Mouse (Mus musculus) heart, postnatal 4 days (tissue): Measurements from ENCODE around the gene Lrp6. TPM values are rescaled to one million over a fixed set of nuclear protein-coding genes. Genes with fewer than 3 reads are reported as not detected.
A peak's percentile ranks its signal among the peaks of the same experiment; 100 is the strongest.

ENCODE experiments used
- DNase-seq: peaks from one replicate; pipeline ENCODE4 v3.0.0; 2021
- total RNA-seq, 2 experiments: library from RNA; stranded (reverse); gene quantifications; 2 replicates each; pipeline ENCODE4 v1.2.3; 2021

Lrp6 gene
- total RNA-seq, 2 experiments from 2014 or later, result 48.6 to 50.9 TPM

DNA sequence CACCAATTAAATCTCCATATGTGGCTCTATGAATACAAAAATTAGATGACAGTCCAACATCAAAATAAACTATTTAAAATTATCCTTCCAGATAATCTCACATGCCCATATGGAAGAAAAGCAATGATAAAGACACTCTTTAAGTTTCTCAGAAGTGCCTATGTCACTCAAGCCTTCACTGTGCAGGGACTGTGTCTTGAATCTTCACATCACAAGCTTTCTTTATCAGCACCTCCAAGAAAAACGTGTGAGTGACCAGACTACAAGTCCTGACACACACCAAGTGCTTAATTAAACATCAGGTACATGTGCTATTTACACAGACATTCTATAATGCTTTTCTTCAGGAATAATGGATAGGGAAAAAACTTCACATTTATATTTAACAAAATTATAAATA, 34.8 kb downstream of the Lrp6 start:
- no peak for DNase-seq

DNA sequence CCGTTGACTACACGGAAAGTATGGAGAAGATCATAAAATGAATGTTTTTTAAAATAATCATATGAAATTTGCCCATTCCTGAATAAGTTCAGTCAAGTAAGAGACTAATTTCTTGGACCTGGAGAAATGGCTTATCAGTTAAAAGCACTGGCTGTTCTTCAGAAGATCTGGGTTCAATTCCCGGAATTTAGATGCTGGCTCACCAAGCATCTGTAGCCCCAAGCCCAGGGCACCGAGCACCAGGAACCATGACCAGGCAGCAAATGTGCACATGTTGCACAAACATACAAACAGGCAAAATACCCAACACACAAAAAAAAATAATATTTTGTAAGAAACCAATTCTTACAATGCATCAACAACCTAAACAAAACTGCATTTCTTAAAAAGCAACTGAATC, 37.4 kb downstream of the Lrp6 start:
- no peak for DNase-seq

DNA sequence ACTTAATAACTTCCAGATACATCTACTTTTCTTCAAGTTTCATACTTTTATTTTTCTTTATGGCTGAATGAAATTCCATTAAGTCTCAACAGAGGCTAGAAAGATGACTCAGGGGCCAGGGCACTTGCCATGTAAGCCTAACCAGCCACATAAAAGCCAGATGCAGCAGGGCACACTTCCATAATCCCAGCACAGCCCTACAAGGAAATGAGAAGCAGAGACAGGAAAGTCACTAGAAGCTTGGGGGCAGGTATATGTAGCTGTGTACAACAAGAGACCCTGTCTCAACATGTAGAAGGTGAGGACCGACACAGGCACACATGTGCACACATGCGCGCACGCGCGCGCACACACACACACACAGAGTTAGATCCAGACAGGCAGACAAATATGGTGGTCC, 38.4 kb downstream of the Lrp6 start:
- DNase-seq, result no peak

DNA sequence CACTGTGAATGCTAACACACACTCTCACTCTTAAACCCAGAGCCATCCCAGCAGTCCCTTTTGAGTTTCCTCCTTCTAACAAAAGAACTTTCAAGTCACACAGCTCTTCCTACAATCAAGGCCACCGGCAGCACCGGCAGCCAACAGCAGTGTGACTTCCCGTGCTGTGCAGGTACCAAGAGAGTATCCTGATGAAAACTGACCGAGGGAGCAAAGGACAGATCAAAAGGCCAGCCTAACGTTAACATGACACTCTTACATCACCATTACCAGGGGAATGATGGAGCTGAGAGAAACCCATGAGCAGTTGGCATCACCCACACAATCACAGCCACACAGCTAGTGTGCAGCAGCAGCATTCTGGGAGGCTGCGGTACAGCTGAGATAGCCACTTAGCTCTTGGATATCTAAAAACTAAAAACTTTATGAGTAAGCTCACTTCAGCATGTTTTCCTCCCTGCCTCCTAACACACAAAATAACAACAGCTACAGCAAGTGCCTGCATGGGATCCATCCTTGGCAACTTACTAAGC, 39.1 kb downstream of the Lrp6 start:
- no peak for DNase-seq

DNA sequence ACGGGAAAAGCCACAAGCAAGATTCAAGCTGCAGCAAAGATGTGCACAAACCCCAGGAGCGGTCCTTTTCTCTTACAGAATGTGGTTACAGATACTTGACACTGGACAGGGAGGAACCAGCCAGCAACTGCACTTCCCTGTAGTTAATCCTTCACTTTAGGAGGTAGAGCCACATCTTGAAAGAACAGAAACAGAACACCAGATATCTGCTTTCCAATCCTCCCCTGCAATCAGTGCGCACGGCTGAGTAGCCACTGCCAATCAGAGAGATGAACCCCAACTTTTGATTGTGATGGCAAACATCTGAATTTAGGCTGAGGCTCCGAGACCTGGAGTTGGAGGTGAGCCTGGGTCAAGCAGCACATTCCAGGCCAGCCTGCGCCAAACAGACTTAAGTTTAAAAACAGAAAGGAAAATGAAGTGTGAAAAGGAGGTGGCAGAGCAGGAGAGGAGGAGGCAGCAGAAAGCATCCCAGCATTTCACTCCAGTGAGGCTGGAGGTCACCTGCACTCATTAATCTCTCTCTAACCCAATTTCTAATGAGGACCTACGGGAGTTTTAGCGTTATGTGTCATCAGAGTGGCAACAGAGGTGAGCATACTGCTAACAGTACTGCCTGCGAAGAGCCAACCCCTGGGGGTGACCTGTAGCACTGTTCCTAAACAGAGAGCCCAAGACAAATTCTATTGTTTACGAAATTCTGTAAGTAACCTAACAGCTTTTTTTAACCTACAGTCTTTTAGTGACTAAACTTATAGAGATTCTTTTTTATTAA, 39.8 kb downstream of the Lrp6 start:
- no peak for DNase-seq

DNA sequence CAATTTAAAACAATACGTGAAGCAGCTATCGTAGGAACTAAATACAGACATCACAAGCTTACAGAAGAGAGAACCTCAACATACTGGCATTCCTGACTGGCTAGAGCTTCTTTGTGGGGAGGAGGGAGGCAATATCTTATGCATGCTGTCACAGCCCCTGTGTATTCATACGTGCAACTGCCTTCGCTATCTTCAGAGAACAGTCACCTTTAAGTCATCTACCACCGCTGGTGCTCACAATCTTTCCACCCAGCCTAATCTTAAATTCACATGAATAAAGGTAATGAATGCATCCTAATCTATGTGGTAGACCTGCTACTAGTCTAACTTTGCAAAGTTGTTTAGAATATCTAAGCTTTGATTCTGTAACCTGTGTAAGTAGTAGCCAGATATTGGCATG, 40.5 kb downstream of the Lrp6 start:
- DNase-seq, result no peak

DNA sequence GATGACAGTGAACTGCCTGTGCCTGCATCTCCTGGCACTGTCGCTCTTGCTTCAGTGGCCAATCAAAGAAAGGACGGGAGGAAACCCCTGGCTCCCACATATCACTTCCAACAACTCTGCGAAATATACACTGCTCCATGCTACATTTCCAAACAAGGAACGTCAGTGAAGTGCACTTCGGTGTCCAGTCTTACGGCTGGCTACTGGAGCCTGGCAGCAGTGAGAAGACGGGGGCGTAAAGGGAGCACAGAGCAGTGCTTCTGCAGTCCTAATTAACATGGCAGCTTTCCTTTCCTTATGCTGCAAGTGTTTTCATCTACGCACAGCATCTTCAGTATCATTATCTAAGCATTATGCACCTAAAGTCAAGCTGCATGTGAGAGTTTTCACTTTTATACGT, 45.4 kb downstream of the Lrp6 start:
- DNase-seq, result no peak

DNA sequence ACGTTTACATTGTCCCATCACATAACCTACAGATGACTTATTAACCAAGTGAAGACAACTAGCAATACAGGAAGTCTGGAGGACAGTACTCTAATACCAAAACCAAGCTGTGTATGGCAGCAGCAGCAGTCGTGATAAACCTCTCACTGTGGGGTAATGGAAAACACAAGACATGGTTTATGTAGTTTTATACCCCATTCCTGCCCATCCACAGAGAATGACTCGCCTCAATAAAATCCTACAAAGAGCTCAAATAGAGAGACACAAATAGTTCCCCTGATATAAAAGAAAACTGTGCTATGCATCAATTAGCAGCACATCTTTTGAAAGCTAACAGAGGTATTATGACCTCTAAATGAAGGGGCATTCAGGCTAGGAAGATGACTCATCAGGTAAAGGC, 45.9 kb downstream of the Lrp6 start:
- DNase-seq, result no peak

DNA sequence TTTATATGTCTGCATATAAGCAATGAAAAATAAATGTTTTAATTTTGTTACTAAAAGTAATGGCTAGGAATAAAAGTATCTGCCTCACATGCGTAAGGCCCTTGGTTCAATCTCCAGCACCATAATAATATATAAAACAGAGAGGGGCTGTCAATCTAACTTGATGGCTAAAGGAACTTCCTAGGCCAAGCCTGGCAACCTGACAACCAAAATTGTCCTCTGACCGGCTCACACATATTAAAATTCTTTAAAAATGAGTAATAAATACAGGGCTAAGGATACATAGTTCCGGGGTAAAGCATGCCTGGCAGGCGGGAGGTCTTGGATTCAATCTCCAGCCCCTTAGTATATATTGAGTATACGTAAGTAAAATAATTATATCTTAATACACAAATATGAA, 48.3 kb downstream of the Lrp6 start:
- no peak for DNase-seq

DNA sequence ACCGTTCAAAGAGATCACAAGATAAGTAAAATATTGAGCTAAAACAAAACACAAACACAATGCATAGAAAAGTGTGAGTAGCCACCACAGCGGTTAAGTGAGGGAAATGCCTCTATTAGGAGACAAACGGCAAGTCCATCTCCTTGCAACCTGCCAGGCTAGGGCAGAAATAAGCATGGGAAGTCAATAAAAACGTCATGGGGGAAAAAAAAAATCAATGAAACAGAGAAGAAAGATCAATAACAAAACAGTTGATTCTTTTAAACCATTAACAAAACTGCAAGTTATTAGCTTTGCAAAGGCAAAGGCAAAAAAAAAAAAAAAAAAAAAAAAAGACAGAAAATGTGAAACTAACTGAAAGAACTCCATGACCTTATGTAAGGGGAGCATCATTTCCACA, 49.6 kb downstream of the Lrp6 start:
- no peak for DNase-seq

DNA sequence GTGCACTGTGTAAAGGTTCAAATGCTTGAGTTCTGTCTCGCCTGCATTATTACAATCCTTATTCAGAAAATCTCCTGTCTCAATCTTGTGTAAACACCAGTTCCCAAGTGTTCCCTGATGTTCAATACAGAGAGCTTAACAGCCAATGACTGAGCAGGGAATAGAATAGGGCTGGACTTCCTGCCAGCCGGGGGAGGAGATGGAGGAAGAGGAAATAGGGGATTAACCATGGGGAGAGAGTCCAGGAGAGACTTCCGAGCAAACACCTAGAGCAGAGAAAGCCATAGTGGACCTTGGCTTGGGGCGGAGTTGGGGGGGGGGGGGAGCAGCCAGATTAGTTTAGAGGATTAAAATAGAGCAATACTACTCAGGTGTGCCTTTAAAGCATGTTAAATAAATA, 51.3 kb downstream of the Lrp6 start:
- DNase-seq, result no peak

DNA sequence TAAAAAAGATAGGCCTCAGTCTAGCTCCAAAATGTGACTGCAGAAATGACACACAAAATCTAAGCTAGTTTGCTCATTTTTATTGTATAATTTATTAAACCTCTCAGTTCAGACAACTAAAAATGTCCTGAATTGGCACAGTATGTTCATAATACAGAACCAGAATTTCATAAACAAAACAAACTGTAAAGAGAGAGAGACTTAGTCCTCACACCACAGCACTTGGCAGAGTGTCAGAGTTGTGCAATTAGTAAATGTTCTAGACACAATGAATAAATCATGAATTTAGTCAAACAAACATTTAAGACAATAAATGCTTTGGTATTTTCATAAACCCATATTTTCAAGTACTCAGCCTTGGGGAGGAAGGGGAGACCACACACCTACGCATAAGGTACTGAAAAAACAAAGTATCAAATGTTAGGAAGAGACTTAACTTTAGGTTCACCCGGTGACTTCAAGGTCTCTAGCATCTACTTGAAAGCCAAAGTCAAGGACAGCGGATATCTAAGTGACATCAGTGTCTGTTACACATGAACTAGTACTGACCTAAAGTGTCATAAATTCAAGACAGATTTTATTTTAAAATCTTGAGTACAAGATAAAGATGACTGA, 52.8 kb downstream of the Lrp6 start:
- no peak for DNase-seq

DNA sequence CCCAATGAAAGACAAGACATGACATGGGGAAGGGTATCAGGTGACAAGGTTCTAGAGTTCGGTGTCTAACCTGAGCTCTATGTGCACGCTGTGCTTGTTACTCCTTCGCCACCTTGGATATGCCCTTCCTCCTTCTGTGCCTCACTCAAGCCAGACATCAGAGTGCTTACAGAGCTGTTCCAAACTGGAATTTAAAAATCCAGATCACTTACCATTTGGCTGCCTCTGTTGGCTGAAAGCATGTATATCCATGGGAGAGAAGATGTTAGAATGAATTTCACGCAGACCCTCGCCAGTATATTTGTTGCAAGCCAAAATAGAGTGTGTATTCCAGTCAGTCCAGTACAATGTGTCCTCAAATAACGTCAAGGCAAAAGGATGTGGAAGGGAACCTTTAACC, 53.8 kb downstream of the Lrp6 start:
- no peak for DNase-seq

DNA sequence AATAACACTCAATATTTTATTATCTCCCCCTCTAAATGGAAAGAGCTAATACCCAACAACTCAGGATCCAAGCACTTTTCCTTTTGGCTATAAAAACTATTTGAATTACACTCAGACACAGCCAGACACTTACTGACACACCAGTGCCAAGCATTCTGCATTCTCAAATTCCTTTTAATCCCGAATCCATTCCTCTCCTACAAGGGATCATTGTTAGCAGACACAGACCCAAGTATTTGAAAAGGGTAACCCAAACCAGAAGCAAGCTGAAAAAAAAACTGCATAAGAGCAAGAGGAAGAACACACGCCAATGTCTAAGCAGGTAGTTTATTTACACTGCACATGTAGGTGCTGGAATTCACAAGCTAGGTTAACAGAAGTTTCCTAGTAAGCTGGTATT, 54.3 kb downstream of the Lrp6 start:
- DNase-seq, result no peak

DNA sequence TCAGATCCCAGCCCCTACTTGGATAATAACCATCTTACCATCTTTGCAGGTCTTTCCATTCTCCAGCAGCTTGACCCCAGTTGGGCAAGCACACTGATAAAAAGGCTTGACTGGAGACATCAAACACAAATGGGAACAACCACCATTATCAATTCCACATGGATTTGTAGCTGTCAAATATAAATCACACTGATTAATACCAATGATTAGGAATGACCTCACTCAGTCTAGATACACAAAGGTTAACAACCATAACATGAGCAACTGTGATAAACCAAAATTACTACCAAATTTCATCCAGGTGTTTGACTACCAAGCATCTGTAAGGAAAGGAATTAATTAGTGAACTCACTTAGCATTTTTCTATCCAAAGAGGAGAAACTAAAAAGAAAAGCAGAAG, 55.6 kb downstream of the Lrp6 start:
- DNase-seq, result no peak

DNA sequence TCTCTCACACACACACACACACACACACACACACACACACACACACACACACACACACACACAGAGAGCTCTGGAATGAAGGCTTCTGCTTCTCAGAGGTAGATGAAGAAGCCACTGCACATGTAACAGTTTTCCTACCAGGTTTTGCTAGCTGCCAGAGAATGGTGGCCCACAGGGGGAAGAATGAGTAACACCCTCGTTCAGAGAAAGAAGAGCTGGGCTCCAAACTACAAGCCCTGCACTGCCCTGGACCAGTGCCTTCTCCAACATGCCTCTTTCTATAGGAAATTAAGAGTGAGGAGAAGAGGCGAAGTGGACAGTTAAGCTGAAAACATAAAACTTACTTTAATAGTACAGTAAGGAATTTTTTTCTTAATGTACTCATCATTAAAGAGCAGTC, 56.5 kb downstream of the Lrp6 start:
- no peak for DNase-seq

DNA sequence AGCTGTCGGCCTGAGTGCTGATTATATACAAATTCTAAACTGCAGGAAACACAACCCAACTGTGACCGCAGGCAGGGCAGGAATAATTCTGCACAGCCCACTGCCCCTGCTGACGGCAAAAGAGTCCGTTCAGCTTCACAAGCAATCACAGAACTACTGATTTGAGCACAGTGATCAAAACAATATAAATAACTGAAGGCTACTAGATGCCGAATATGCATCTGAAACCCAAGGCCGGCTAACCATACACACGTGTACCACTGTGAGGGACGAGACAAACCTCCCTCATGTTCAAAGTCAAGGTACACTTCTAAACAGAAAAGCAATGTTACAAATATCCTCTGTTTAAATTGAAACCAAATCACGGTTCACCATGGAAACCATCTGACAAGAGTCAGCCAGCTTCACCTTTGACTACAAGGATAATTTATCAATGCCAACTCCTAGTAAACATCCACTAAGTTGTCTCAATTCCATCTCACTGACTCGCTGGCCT, 57.0 kb downstream of the Lrp6 start:
- no peak for DNase-seq

DNA sequence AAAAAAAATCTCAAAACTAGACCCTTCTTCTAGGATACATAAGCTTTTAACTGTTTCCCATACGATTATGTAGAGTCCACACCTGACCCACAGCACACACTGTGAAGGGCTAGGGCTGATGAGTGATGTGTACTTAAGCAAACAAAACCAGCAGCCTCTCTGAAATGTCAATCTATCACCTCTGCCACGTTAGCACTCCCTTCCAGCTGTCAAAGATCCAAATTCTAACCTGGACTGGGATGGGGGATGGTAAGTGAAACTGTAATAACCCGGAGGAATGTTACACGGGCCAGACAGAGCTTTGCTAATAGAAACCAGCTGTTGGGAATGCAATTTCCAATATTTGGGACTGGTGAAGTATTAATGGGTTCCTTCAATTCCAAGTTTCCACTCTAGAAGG, 61.9 kb downstream of the Lrp6 start:
- no peak for DNase-seq

DNA sequence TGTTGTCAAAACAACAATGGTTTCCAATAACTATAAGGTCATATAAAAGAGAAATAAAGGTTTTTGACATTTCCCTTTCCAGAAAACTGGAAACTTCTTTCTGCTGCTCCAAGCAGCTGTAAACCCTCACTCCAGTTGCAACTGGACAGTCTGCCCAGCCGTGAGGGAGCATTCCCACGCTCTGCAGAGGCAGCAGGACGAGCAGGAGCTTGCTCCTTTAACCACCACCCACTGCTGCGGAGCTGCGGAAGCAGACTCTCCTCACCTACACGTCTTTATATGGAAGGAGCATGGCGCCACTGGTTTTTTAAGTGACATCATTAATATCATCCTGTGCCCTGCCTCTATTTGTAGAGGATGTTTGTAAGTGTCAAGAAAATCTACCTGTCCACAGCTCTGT, 64.4 kb downstream of the Lrp6 start:
- peak; percentile 25 for DNase-seq

DNA sequence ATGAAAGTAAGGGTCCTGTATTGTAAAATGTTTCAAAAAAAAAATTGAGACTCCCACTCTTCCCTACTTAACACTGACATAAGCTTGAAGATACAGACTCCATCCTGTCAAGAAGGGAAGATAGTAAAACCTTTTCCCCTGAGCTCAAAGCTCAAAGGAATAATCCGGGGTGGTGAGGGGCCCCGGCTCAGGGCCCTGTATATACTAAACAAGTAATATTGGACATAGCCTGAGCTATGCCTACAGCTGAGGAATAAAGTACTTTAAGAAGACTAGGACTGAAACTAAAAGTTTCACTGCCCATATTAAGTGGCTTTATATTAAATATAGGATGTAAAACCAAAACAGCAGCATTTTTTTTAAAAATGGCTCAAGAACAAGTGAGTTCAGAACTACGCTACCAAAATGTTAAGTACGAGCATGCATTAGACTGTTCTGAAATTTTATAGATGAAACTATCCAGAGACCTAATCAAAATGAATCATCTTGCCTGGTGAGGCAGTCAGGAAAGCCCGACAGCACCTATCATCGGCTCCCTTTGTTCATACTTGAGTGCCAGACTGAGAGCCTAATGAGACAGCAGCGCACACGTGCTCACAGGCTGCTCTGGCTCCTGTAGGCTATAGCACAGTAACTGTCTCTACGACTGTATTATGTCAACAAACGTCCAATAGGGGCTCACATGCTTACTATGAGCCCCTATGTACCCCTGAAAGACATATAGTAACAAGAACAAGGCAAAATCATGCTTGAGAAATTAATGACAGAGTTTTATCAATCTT, 66.2 kb downstream of the Lrp6 start:
- DNase-seq, result no peak

DNA sequence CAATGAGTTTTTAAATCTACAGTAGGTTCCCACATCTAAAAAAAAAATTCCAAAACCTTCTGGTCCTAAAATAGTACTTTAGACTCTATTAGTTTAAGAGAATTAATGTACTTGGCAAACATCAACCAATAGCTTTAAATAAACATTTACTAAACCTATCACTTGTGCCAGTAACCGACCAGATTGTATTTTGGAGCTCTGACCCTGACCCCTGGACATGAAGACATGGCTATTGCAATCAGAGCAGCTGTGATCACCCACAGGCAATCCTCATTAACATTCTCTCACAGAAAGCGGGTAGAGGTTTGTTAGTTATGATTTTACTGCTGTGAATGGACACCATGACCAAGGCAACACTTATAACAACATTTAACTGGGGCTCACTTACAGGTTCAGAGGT, 67.7 kb downstream of the Lrp6 start:
- DNase-seq, result no peak

DNA sequence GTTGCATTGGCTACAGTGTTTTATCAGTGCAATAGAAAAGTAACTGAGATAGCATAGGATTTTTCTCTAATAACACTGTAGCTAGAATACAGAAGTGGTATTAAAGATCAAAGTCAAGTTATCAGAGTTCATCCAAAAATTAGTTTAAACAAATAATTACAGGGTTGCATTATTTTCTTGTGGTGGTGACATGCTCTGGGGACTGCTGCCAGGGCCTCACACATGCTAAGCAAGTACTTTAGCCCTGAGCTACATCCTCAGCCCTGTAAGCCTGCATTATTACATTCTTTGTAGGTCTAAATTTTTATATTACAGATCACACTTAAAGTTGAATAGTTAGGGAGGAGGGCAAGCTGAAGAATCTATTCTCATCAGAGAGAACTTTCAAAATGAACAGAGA, 68.2 kb downstream of the Lrp6 start:
- DNase-seq, result no peak
